Mouse (Mus musculus): ENCODE measurements around the gene H2afx.
"Not testable (repeated sequence)": the region's sequence is repeated elsewhere in the genome, so short reads cannot be mapped to it uniquely, and the experiment has no call there.

The H2afx gene

DNA sequence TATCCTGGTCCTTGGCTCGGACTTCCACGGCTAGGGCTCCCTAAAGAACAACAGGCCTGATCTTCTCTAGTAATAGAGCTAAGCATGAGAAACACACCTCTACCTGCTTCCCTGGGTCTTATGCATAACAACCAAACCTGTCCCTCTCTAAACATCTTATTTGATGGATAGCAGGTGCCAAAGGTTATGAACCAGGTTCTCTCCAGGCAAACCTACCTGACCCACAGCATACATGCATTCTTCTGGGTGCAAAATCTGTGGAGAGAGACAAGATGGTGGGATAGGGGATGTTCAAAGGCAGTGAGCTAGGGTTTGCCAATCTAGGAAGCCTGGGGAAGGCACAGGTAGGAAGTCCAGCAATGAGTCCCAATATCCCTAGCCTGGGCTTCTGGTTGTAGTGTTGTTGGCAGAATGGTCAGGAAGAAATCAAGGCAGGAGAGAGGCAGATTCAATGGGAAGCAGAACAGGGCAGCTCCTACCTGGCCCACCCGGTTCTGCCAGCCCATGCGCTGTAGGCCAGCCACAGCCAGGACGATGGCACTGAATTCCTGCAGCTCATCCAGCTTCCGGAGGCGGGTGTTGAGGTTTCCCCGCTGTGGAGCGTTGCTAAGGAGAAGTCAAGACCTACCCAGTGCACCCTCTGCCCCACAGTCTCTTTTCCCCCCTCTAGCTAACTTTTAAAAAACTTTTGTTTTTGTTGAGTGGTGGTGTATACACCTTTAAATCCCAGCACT, 3.1 kb downstream of the H2afx start:
- peak; percentile 36 for DNase-seq (ENCODE audit: extremely low spot score)

DNA sequence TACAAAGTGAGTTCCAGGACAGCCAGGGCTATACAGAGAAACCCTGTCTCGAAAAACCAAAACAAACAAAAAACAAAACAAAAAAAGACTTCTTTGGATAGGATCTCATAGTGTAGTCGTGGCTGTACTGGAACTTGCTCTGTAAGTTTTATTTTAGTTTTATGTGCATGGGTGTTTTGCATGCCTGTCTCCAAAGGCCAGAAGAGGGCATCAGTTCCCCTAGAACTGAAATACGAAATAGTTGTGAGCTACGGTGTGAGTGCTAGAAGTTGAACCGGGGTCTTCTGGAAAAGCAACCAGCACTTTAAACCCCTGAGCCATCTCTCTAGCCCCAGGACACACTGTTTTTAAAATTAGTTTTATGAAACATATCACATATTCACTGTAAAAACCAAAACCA, 4.1 kb downstream of the H2afx start:
- DNase-seq (ENCODE audit: extremely low spot score), result no peak

GRCm38 (mm10) chr9:44341487-44341886, 7.0 kb downstream of the H2afx start:
- DNase-seq (ENCODE audit: extremely low spot score), result no peak

DNA sequence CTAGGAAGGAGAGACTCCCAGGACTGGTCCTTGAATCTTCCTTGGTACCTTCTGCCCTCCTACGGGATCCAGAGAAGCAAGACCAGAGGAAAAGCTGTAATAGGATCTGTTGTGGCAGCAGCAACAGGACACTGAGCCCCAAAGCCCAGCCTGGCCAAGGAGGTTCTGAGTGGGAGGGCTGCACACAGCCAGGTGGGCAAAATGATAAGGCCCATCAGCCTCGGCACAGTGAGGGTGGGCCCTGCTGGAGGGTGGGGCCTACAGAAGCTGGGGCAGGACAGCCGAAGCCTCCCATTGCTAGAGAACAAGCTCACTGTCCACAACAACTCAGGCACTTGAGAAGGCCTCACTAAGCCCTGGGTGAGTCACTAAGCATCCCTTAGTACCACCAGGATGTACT, 7.7 kb downstream of the H2afx start:
- no peak for DNase-seq (ENCODE audit: extremely low spot score)

DNA sequence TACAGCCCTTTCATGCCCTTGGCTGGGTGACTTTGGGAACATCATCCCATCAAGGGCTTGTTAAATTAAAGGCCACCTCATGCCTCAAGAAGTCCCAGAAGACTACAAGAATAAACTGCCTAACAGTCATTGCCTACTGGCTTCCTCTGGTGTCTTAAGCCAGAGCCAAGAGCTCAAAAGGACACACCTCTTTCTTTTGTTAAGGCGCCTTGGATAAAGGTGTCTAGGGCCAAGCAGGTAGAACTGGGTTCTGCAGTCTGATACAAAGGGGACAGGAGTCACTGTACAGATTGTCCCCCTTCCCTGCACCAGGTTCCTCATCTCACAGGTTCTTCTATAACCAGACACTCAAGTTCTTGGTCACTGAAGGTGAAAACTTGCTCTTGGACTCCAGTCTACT, 8.1 kb downstream of the H2afx start:
- no peak for DNase-seq (ENCODE audit: extremely low spot score)

- DNase-seq (ENCODE audit: extremely low spot score), result no peak
These were observed 8.8 kb downstream of the H2afx start for GRCm38 (mm10) chr9:44343290-44343689.

- peak; percentile 95 for DNase-seq (ENCODE audit: extremely low spot score)
These were observed 9.4 kb downstream of the H2afx start, which contains the start of gene Hmbs for GRCm38 (mm10) chr9:44343781-44344421. Gene Hmbs, minus strand, starts transcription at chr9:44344228.

- DNase-seq (ENCODE audit: extremely low spot score), result no peak
These were observed 11.3 kb downstream of the H2afx start for GRCm38 (mm10) chr9:44345570-44346433.

DNA sequence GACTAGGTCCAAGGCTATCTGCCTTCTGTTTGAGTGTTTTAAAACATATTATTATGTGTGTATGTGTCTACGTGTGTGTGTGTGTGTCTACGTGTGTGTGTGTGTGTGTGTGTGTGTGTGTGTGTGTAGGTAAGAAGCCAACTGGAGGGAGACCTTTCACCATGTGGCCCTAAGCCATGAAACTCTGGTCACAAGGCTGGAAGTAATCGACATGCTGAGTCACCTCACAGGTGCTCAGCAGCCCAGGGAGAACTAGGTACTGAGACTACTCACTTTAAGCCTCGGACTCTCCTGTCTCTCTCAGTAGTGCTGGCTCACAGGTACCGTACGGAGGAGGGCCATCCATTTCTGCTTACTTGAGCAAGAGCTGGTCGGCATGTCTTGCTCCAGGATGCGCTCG, 12.7 kb downstream of the H2afx start:
- DNase-seq (ENCODE audit: extremely low spot score), result no peak

- DNase-seq (ENCODE audit: extremely low spot score), result no peak
These were observed 13.1 kb downstream of the H2afx start for GRCm38 (mm10) chr9:44347621-44348020.

GRCm38 (mm10) chr9:44348546-44348945, 14.1 kb downstream of the H2afx start:
- no peak for DNase-seq (ENCODE audit: extremely low spot score)

DNA sequence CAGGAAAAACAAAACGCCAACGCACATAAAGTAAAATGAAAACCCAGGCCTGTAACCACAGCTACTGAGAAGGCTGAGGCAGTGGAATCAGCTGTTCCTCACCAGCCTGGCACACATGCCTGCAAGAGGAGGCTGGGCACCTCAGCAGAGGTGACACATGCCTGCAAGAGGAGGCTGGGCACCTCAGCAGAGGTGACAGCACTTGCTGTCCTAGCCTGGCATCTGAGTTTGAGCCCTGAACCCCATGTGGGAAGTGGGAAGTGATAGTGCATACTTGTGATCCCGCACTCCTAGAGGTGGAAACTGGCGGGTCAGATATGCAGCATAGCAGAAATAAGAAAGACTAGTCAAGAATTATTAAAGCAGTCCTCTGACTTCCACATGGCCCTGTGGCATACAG, 16.9 kb downstream of the H2afx start:
- no peak for DNase-seq (ENCODE audit: extremely low spot score)

DNA sequence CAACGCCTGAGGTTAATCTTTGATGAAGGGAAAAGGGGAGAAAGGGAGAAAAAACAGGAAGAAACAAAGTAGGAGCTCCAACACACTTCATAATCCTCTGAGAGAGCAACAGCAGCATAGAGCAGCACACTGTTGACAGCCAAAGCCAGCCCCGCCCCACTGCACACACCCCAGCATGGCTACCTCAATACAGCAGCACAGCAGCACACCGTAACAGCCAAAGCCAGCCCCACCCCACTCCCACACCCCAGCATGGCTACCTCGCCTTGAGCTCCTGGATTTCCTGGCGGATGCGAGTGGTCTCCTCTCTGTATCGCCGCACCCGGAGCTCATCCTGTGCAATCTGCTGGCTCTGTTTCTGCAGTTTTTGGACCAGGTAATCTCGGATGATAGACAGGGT, 17.8 kb downstream of the H2afx start:
- DNase-seq (ENCODE audit: extremely low spot score), result no peak

- no peak for DNase-seq (ENCODE audit: extremely low spot score)
These were observed 18.6 kb downstream of the H2afx start for GRCm38 (mm10) chr9:44353142-44353541.

GRCm38 (mm10) chr9:44357207-44357606, 22.7 kb downstream of the H2afx start:
- DNase-seq (ENCODE audit: extremely low spot score), result peak; percentile 19

DNA sequence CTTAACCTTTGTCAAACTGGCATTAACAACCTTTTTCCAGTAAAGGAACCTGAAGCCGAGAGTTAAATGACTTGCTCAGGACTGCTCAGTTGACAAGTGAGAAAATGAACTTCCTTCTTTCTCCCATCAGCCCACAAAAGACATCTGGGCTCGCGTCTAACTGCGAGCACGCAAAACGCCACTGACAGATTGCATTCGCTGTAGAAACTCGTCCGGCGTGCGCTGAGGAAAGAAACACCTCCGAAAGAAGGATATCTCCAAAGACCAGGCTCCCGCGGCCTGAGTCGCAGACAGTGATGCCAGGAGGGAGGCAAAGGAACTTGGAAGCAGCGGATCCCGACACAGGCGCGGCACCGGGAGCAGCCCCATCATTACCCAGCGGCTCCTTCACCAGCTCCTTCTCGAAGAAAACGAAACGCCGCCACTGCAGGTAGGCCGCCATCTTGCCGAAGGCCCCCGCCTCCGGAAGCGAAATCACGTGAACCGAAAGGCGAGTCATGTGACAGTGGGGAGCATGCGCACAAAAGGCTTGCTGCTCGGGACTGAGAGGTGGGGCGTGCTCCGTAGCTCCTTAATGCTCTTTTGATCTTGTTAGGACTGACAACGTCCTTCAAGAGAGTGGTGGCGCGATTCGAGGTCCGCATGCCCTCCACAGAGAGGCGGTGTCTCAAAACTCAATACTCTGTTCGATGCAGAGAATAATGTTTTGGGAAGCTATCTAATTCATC, 26.9 kb downstream of the H2afx start, which contains the start of gene Vps11:
Vps11 (minus strand) TSS at position 481 of the 728 bp plus-strand sequence.
- DNase-seq (ENCODE audit: extremely low spot score), result peak; percentile 95

DNA sequence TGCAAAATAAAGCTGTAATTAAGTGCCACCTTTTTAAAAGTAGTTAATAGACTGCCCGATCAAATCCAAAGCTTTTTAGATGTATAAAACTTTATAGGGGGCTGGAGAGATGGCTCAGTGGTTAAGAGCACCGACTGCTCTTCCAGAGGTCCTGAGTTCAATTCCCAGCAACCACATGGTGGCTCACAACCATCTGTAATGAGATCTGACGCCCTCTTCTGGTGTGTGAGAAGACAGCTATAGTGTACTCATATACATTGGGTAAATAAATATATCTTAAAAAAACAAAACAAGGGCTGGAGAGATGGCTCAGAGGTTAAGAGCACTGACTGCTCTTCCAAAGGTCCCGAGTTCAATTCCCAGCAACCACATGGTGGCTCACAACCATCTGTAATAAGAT, 27.4 kb downstream of the H2afx start:
- not testable (repeated sequence) for DNase-seq (ENCODE audit: extremely low spot score)

DNA sequence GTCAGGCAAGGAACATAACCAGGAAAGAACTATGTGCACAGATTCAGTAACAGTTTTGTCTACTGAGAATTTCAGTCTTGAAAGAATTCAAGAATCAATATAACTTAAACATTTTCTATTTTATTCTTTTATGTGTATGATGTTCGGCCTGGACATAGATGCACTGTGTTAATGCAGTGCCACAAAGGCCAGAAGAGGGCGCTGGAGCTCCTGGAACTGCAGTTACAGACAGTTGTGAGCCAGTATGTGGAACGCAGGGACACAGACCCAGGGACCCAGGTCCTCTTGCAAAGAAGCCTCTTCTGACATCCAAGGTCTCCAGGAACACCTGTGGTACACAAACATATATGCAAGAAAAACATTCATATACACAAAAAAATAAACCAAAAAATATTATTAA, 30.0 kb downstream of the H2afx start:
- DNase-seq (ENCODE audit: extremely low spot score), result no peak

- DNase-seq (ENCODE audit: extremely low spot score), result no peak
These were observed 38.9 kb downstream of the H2afx start for GRCm38 (mm10) chr9:44373386-44373785.

- no peak for DNase-seq (ENCODE audit: extremely low spot score)
These were observed 41.6 kb downstream of the H2afx start for GRCm38 (mm10) chr9:44376141-44376540.

DNA sequence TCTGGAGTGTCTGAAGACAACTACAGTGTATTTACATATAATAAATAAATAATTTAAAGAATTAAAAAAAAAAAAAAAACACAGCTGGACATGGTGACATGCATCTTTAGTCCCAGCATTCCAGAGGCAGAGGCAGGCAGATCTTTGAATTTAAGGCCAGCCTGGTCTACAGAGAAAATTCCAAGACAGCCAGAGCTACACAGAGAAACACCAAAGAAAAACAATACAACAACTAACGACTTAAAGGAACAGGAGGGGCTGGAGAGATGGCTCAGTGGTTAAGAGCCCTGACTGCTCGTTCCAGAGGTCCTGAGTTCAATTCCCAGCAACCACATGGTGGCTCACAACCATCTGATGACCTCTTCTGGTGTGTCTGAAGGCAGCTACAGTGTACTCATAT, 42.8 kb downstream of the H2afx start:
- DNase-seq (ENCODE audit: extremely low spot score), result not testable (repeated sequence)

Measured in embryo, embryonic 9.5 days (tissue).